Mouse (Mus musculus) WW6 (cell line): Measurements from ENCODE around the gene Sema6d.

Experiments
- DNase-seq: peaks from one replicate; pipeline ENCODE4 v3.0.0-alpha.2; 2013; ENCODE audit warnings: low read depth, low spot score

Gene Sema6d

DNA sequence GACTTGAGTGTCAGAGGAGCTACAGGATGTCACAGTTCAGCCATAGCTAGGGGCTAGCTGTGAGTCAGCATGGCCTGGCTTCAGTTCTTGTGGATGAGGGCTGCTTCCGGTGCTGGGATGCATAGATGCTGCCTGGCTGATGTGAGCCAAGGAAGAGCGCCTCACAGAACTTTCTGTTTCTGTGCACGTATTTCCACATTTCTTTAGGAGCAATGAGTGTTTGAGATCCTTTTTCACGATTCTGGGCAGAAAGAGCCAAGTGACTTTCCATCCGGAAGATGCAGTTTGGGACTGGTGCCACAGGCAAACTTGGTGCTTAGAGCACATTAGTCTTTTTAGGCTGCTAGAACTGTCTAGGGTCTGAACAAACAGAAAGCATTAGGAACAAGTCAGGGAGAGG lies 561.4 kb downstream of the Sema6d start:
- DNase-seq, result no peak

DNA sequence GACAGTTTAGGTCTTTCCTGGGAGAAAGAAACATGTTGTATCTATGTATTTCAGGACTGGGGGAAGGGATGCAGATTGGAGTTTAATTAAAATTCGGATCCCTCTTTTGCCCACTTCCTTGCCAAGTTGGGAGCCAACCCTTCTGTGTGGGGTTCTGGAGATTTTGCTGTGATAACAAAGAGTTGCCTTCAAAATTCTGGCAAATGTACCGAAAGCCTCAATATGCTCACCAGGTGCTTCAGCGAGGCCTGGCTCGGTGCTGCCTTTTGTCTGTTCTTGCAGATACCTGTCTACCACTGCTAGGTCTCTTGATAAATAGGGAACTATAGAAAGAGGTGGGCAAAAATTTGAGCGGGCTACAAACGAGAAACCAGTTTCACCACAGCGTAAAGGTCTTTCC lies 563.4 kb downstream of the Sema6d start:
- no peak for DNase-seq

DNA sequence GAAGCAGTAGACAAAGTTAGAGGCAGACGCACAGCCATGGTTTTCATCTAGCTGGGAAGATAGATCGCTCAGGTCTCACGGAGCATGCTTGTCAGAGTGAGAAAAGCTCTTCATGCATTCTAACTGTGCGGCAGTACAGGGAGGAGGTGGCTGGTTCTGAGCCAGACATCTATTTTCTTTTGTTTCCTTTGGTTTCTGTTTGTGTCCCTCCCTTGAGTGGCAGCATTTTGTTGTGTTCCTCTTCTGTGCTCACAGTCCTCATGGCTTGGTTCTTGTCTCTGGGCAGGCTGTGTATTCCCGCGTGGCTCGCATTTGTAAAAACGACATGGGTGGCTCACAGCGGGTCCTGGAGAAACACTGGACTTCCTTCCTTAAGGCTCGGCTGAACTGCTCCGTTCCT lies 567.6 kb downstream of the Sema6d start:
- DNase-seq, result no peak

DNA sequence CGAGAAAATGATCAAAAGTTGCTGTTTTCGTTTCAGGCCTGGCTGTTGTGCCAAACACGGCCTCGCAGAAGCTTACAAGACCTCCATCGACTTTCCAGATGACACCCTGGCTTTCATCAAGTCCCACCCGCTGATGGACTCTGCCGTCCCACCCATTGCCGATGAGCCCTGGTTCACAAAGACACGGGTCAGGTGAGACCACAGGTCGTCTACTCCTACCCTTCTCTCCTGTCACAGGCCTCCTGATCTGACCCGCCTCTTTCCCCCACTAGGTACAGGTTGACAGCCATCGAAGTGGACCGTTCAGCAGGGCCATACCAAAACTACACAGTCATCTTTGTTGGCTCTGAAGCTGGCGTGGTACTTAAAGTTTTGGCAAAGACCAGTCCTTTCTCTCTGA lies 568.6 kb downstream of the Sema6d start:
- DNase-seq, result no peak

DNA sequence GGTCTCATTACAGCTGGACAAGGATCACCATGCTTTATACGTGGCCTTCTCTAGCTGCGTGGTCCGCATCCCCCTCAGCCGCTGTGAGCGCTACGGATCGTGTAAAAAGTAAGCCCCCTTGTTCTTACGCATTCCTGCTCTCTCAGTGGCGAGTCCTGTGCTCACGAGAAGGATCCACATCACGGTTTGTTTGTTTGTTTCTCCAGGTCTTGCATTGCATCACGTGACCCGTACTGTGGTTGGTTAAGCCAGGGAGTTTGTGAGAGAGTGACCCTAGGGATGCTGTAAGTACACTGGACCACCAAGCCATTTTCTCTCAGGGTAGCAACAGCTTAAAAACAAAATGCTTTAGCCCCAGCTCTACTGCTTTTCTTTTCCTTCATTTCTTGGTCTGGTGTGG lies 569.8 kb downstream of the Sema6d start:
- no peak for DNase-seq

DNA sequence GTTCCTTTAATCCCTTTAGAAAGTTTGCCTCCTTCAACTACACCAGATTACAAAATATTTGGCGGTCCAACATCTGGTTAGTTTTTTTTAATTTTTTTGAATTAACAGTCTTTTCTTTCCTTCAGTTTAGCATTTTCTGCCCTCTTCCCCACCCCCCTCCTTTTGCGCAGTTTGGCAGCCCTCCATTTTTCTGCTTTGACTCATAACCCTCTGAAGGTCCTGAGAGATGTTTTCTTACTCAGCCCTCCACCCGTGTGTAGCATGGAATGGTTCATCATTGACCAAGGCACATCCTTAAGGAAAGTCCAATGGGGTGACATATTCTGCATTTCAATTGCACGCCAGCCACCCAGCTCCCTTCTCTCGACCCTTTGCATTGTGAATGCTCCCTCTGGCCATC lies 570.9 kb downstream of the Sema6d start:
- no peak for DNase-seq

DNA sequence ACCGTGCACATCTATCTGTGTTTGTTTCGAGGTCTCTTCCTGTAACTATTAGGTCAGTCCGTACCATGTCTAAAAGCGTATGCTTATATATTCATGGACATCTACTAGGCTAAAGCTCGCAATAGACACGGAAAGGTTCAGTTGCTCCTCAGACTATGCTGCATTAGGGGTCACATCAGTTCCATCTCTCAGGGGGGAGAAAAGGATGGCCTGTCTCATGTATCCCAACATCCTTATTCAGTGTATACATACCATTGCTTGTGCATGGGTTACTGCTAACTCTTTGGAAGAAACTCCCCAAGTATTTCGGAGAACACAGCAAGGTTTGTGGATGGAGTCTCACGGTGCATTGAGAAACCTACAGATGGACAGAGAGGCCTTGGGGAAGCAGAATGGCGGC lies 571.5 kb downstream of the Sema6d start:
- no peak for DNase-seq

DNA sequence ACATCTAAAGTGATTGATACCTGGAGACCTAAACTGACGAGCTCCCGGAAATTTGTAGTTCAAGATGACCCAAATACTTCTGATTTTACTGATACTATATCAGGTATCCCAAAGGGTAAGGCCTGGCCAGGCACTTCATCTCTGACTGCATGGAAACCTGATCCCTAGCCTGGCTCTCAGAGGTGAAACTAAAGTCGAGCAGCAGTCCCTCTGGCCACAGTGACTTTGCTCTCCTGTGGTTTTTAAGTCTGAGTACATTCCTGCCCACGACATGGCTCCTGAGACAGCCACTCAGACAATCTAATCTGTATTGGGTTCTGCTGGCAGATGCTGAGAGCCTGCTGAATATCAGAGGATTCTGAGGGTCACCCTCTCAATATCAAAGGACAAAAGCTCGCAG lies 572.5 kb downstream of the Sema6d start:
- no peak for DNase-seq

DNA sequence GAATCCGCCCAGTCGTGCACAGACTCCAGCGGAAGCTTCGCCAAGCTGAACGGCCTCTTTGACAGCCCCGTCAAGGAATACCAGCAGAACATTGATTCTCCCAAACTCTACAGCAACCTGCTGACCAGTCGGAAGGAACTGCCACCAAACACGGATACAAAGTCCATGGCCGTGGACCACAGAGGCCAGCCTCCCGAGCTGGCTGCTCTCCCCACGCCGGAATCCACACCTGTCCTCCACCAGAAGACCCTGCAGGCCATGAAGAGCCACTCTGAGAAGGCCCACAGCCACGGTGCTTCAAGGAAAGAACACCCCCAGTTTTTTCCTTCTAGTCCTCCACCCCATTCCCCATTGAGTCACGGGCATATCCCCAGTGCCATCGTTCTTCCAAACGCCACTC lies 574.4 kb downstream of the Sema6d start:
- no peak for DNase-seq

DNA sequence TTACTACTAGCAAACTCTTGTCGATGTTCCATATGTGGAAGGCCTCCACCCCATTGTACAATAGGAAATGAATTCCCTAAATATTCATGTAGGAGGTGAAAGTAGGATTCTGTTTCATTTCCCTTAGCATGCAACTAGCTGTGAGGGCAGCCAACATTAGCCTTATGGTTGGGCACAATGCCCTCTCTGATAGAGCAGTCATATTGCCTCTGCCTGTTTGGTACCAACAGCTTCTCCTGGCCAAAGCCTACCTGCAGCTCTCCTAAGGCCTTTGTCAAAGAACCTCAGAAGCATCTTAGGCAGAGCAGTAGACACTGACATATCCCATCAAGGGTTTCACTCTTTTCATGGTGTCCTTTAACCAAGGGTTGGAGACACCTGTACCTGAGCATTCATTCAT lies 578.7 kb downstream of the Sema6d start:
- DNase-seq, result no peak

DNA sequence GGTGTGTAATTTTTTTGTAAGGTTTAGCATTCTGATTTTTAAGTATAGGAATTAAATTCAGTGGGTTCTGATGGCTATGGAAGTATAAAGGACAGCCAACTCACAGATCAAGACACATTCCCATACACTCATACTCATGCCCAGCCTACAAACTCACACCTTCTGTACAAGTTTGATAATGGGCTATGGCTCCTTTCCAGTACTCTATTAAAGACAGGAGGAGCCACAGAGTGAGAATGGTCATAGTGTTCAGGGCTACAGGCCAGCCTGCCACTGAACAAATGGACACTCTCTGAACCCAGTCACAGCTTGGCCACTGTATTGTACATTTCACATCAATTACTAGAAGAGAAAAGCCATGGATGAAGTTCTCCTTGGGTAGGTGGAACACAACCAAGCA lies 583.3 kb downstream of the Sema6d start:
- no peak for DNase-seq

DNA sequence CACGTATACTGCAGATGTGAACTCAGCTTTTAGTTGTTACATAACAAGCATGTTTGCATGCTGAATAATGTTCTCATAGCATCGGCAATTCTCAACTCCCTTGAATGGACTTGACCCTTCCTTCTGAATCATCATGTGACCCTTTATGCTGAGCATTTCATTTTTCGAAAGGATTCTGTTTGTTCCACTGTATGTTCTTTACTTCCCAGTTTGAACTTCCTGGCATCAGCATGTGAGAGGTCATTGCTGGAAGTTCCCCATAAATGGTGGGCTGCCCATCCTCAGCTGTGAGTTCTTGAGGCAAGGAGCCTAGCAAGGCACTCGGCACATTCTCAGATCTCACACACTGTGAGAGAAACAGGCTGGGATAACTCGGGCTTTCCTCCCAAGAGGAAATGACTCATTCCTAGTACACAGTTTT lies 594.7 kb downstream of the Sema6d start:
- no peak for DNase-seq

DNA sequence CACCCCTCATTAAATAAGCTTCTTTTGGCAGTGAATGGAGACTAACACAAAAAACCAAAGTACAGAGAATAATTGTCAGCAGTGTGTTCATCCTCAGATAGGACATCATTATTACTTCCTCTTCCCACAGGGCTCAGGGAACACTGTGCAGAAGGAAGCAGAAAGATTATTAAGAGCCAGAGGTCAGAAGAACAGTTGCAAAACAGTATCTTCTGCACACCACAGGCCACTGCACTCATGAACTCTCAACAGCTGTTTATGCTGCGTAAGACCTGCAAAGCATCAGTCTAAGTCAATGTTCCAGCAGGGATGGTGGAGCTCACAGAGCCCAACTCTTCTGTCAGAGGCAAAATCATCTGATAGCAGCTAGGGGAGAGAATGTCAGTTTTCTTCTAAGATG lies 600.6 kb downstream of the Sema6d start:
- no peak for DNase-seq

DNA sequence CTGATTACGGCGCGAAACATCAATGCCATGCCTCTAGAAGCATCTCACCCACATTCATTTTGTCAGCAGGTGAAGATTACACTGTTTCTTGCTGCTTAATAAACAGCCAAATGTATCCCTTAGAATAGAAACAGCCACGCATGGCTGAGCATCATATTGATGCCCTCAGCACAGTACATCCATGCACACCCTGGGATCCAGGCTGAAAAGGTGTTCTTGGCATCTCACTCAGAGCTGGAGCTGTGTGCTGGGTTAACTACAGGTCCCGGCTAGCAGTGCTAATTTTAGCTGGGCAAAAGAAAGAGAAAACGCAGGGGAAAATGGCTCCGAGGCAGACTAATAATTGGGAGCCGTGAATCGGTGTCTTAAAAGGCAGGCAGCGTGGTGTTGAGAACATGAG lies 612.9 kb downstream of the Sema6d start:
- no peak for DNase-seq

DNA sequence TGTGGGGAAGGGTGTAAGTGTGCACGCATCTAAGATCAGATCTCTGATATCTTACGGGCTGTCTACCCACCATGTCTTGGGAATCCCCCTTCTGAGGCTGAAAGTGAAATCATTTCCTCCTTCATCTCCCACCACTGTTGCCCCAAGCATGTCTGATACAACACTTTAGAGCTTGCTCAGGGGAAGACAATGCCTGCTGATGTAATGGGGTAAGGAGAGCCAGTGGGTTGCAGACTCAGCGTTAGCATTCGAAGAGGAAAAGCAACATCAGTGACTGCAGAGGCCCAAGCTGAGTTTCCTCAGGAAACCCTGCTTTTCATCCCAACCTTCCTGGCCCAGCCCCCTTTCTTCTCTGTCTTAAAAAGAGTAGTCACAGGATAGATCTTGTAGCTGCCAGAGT lies 615.2 kb downstream of the Sema6d start:
- DNase-seq, result no peak

DNA sequence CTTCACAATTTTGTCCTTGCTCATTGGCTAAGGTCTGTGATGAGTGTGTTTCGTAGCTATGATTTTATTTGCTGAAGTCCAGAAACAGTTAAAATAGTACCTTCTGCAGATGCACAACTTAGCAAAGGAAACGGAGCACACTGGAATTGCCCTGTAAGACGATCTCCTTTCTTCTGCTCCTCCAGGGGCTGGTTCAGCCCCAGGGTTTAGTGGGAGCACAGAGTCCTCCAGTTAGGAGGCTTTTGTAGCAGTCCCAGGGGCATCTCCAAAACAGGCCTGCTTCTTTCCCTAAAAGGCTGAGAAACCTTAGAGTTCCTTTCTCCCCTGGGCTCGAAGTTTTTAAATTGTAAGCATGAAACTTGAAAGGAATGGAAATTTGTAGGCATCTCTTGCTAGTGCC lies 616.0 kb downstream of the Sema6d start:
- no peak for DNase-seq

DNA sequence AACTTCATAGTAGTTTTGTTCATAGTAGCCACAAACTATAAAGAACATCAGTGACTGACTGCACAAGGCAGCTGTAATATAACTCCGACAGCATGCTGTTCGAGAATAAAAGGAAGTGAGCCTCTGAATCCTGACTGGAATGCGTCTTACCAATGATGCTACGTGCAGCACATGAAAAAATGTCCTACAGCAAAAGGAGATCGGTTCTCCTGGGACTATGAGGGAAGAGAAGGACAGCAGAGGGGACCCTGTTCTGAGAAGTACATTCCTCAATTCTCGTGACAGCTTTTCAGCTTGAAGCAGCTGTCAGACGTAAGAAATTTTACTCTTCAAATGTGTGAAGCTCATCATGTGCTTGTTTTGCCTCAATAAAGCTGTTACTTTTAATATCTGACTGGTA lies 617.1 kb downstream of the Sema6d start:
- no peak for DNase-seq
